Mouse (Mus musculus) embryonic fibroblast, embryonic 13.5 days (primary cell): ENCODE results near the gene Polr1a.
A peak's percentile ranks its signal among the peaks of the same experiment; 100 is the strongest.

Experiments
- CTCF ChIP-seq: IDR thresholded peaks from 2 replicates; pipeline ENCODE4 v1.5.1; 2011; ENCODE audit warnings: mild to moderate bottlenecking, control low read depth, low read length, moderate library complexity, borderline replicate concordance; ENCODE audit not compliant: insufficient read depth
- POLR2A ChIP-seq: IDR thresholded peaks from 2 replicates; pipeline ENCODE4 v1.6.1; 2011; ENCODE audit warnings: low read depth, mild to moderate bottlenecking, control low read depth, low read length, moderate library complexity

- peak; percentile 18; the same call in 1 of the 2 replicates for TF ChIP-seq CTCF
- TF ChIP-seq POLR2A, result no peak
Observed at GRCm38 (mm10) chr6:71927911-71928310, 19.1 kb downstream of the Polr1a start.
